Mouse (Mus musculus): Measurements from ENCODE around the gene Khdc1c.

DNA sequence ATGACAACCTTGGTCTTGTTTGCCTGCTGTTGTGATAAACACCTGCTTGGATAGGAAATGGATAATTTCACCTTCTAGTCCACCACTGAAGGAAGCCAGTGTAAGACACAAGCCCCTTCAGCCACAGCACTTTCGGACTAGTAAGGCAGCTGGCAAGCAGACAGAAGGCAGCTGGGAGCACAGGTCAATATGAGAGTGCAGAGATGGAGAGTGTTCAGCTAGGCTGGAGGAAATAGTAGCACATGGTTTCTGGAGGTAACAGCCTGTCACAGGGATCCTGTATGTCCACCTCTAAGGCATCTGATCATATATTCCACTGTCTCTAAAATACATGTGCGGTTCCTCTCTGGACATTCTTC, 44.0 kb downstream of the Khdc1c start:
- TF ChIP-seq CTCF (IDR thresholded peaks at IDR 0.05; ENCODE audit: extremely low read depth, insufficient read length, insufficient replicate concordance, low read depth, low read length) (no peak), POLR2A (IDR thresholded peaks at IDR 0.05; ENCODE audit: low read depth, low read length) (no peak)
